Mouse (Mus musculus) bone marrow, adult 2 months (tissue): ENCODE data around the gene Abcb6.

Experiments
- CTCF ChIP-seq: fragments of 200-500 bp; IDR thresholded peaks from 2 replicates; pipeline ENCODE4 v1.5.1; 2011; ENCODE audit warnings: low read length, control low read depth; ENCODE audit not compliant: control insufficient read depth, insufficient read depth
- POLR2A ChIP-seq: fragments of 200-500 bp; IDR thresholded peaks from 2 replicates; pipeline ENCODE4 v1.6.1; 2011; ENCODE audit warnings: low read depth, mild to moderate bottlenecking, control low read depth, low read length, borderline replicate concordance; ENCODE audit not compliant: control insufficient read depth

DNA sequence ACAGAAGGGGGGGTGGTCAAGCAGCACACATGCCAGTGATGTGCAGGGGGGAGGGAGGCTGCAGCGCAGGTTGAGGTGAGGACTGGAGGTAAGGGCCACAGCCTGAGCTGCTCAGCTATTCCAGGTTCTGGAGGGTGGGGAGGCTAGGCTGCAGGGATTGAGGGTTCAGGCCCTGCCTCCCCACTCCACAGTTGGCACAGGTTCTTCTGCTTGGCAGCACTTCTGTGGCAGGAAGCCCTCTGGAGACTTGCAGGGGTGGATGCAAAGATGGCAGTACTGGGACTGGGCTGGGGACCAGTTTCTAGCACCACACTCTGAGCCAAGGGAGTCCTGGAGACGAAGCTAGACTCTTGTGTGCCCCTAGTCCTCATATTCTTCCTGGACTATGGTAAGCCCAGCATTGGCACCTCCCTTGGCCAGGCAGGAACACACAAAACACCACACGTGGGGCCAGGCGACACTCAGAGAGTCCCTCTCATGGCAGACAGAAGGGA is 1.2 kb upstream of the Abcb6 start:
- TF ChIP-seq CTCF: no peak
- no peak for TF ChIP-seq POLR2A
